Mouse (Mus musculus) kidney, adult 11 months (tissue): ENCODE measurements around the gene Tmsb15b2.
"Not testable (repeated sequence)": the region's sequence is repeated elsewhere in the genome, so short reads cannot be mapped to it uniquely, and the experiment has no call there.

Experiments used
- DNase-seq: peaks from one replicate; pipeline ENCODE4 v3.0.0; 2022

Gene Tmsb15b2

DNA sequence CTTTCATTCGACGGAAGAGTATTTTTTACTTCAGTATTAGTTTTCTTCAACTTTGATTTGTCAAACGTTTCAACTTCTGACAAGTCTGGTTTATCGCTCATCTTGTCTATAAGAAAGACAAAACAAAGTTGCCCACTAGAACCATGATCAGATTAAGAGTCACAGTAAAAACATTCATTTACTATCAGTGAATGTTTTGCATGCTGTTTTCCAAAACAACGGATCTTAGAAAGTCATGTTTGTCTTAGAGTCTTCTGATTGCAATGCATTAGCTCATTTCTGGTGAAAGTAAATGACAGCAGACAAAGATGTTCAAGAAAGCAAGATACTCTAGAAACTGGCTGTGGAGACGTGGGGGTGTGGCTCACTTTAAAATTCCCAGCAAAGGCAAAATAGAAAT is at the start of gene Tmsb15b2:
TSS of gene Tmsb15b2 (minus strand) at position 101 of the 400 bp plus-strand sequence.
- DNase-seq, result not testable (repeated sequence)

DNA sequence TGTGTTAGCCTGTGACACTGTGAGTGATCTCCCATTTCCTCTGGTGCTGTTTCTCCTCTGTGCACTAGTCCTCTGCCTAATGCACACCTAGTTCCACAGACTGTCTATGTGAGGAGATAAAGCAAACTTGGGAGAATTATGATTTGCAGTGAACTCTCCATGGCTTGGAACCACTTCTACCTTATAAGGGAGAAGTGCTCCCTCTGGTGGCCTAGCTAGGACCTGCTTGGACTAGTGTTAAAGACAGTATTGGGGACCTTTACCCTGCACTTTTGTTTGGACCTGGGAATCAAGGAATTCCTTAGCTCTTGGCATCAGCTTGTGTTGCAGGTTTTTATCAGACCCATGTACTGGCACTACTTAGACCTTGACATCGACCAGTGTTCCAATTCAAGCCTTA is 44.0 kb upstream of the Tmsb15b2 start:
- DNase-seq, result peak; percentile 38

DNA sequence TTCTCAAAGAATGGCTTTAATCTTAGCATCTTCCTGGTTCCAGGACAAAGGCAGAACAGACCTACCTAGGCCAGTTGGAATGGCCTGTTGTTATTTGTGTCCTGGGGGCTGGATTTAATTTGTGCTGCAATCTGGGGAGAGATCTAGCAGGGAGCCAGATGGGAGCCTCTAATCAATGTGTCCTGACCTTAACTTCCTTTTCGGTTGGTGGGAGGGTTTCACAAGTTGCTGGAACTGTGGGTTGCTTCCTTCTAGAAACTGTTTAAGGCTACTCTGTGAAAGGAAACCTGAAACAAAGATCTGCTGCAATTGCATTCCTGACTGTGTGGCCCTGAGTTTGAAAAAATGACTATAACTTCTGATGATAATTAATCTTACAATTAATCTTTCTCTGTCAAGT is 42.4 kb upstream of the Tmsb15b2 start:
- no peak for DNase-seq

DNA sequence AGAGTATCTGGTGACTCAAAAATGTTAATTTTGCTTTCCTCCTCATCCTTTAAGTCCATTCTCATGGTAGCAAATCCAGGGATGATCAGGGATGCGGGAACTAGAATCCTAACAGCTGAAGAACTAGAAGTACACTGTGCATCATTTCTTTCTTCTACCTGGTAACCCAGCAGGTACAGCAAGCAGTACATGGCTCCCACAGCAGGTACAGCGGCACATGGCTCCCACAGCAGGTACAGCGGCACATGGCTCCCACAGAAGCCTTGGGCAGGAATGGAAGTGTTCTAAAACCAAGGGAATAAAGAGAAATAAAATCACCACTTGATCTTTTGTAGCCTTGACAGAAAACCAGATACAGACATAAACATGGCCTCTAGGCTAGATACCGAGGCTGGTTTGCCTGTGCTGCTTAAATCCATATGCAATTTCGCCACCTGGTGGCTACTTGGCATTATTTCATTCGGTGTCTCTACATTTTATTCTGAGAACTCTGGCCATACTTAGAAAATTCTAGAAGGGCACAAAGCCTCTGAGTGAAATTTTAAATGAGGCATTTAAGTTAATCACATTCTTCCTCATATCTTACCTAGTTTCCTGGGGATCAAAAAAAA is 39.9 kb upstream of the Tmsb15b2 start:
- peak; percentile 19 for DNase-seq

DNA sequence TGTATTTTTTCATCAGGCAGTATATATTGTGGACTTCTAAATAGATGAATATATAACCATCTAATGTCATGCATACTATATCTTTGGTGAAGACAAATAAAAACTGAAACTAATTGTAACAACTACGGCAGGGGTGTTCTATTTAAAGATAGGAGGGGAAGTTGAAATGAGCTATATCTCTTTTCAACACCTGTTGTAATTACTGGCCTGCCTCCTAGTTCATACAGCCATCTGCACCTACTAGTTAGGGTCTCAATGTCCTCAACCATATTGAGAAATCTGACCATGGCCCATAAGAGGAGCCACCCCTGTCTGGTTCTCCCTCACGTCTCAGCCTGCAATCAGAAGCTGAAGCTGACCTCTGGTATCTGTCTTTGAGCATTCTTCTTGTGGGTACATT is 21.0 kb upstream of the Tmsb15b2 start:
- no peak for DNase-seq

DNA sequence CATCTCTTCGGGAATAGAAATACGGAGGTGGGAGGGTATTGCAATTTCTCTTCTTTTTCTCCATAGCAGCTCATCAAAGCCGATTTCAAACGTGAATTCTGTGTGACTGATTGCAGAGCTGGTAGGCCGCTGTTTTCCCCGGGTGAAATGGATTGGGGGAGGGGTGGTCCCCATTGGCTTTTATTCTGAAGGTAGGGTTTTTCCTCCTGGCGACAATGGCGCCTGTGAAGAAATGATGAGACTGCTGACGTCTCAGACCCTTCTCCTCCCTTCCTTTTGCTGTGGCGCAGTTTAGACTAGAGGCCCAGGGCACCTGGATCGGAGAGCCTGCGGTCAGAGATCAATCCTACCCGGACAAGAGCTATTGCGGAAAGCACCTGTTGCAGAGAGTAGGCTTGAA is 18.3 kb upstream of the Tmsb15b2 start:
- no peak for DNase-seq

DNA sequence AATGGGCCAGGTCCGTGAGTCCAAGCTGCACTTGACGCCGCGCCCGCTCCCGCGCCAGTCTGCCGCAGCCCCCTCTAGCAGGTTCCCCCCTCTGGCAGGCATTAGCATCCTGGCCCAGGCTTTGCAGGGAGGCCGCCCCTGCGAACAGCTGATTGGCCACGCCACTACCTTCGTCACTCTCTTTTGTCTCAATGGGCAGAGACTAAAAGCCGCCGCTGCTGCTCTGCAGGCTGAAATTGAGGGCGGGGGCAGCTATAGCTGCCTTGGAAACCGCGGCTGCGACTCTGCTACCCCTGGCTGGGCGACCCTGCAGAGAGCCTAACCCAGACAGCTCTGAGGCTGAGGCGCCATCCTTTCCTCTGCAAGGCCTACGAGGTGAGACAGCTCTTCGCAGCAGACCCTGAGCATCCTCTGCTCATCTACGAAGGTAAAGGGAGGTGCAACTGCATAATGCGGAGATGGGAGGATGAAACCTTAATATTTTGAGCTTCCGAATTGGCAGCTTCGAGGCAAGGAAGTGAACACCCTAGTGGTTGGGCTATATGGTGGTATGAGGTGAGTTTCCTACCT is 17.8 kb upstream of the Tmsb15b2 start, which contains the start of gene Zcchc18:
TSS of gene Zcchc18 (plus strand) at position 178 of the 570 bp plus-strand sequence.
- DNase-seq, result no peak

DNA sequence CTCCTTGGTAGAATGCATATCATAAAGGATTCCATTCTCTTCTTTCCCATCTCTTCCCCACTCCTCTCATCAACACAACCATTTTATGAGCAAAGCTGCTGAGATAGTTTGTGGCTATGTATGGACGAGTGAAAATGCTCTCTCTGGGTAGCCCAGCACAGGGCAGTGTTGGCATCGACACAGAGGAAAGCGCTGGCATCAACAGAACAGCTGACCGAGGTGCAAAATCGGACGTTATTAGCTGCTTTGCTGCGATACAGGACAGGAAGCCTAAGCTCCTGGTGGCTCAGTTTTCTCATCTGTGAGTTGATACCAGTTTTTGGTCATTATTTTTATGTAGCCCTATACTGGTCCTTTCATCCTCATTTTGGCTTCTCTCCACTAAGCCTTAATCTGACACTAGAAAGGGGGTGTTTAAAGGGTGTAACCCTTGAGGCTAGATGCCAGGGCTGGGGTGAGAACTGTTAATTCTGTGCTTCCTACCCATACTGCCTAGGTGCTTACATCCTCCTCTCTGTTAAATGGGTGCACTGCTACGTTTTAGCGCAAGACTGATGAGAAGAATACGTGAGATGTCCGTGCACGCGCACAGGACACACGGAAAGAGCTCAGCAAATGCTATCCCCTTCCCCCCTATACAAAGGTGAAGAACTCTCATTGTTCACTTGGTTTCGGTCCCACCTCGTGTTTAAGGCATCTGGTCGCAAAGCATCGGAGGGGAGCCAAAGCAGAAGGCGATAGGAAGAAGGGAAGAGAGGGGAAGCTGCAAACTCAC is 17.1 kb upstream of the Tmsb15b2 start:
- DNase-seq, result no peak

DNA sequence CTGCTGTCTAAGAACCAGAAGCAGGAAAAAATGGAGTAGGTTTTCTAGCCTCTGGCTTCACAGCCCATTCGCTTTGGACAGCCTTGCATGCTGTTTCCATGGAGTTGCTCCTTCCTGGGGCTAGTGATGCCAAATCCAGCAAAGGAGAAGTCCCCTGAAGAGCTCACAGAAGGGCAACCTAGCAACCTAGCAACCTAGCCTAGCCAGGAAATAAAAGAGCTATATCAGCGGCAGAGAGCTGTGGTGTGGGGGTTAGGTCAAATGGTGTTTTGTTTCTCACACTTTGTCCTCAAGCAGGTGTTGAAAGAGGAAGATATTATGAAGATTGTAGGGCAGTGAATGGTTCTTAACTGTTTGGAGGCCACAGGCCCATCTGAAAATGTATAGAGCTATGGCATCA is 16.0 kb upstream of the Tmsb15b2 start:
- DNase-seq, result no peak

DNA sequence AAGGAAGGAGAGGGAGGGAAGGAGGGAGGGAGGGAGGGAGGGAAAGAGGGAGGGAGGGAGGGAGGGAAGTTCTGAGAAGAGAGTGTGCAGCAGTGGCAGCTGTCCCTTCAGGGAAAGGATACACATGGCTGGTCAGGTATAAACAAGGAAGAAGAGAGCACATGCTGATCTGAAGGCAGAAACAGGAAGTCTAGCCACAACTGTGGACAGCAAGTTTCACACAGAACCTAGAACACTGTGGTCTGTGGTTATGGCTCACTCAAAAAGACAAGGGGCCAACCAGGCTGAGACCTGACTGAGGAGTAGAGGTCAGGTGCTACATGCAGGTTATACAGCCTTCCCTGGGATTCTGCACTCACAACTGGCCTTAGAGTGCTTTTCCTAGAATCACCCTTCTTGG is 10.7 kb upstream of the Tmsb15b2 start:
- DNase-seq, result no peak

DNA sequence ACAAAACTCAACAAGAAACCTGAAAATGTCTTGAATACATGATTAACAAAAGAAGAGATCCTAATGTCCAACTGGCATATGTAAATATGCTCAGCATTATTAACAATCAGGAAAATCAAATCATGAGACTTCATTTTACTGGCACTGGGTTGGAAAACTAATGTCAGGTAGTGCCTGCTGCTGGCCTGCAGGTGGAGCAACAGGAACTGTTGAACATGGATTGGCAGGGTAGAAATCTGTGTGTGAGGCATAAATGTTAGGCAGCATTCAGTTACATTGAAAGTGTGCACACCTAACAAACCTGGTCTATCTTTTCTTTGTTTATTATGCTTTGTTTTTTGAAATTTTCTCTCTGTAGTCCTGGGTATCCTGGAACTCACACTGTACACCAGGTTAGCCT is 3.3 kb upstream of the Tmsb15b2 start:
- DNase-seq, result no peak

DNA sequence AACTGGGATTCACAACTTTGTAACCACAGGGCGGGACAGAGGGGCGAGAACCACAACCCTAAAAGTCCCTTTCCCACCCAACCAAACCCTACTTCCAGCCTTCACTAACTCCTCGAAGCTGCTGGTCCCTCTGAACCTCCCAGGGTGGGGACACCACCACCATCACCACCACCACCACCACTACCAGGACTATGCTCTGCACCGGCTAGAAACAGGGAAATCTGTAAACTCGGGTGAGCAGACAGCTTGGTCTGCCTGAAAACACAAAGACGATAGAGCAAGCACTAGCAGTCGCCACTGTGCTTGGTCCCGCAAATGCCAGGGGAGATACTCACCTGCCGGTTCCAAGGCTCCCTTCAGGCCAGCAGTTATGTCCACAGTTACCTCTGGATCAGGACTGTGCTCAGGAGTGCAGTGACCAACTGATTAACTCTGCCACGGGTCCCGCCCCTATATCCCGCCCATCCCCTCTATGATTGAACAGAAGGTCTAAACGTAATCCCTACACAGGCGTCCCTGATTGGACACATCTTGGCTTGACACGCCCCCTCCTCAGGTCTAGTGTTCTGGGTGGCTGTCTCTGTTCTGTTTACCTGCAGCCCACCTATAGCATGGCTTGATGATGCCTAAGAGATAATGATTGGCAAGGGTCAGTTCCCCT is 1.3 kb upstream of the Tmsb15b2 start, which contains the start of the genes Tmsb15l and Tmsb15b1:
TSS of gene Tmsb15l (minus strand) at position 446 of the 661 bp plus-strand sequence.
TSS of gene Tmsb15b1 (minus strand) at position 451 of the 661 bp plus-strand sequence.
- peak; percentile 67 for DNase-seq

DNA sequence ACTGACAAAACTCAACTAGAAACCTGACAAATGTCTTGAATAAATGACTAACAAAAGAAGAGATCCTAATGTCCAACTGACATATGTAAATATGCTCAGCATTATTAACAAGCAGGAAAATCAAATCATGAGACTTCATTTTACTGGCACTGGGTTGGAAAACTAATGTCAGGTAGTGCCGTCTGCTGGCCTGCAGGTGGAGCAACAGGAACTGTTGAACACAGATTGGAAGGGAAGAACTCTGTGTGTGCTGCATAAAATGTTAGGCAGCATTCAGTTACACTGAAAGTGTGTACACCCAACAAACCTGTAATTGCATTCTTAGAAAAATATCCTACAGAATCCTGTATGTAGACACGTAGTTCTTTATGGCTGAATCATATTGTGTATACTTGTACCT is 15.6 kb downstream of the Tmsb15b2 start:
- no peak for DNase-seq

DNA sequence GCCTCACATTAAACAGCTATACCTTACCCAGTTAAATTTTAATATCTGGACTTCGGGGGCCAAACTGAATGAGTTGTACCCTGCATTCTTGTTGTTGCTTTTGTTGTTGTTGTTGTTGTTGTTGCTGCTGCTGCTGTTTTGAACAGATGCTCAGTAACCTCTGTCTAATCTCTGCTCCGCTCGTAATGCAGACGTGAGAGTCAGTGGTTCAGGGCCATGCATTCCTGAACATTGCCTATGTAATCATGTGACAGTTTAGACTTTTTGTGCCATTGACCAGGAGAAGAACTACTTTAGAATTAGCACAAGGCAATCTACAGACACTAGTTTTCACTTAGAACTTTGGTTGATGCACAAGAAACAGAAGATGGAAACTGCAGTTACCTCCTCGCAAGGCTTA is 17.0 kb downstream of the Tmsb15b2 start:
- not testable (repeated sequence) for DNase-seq

DNA sequence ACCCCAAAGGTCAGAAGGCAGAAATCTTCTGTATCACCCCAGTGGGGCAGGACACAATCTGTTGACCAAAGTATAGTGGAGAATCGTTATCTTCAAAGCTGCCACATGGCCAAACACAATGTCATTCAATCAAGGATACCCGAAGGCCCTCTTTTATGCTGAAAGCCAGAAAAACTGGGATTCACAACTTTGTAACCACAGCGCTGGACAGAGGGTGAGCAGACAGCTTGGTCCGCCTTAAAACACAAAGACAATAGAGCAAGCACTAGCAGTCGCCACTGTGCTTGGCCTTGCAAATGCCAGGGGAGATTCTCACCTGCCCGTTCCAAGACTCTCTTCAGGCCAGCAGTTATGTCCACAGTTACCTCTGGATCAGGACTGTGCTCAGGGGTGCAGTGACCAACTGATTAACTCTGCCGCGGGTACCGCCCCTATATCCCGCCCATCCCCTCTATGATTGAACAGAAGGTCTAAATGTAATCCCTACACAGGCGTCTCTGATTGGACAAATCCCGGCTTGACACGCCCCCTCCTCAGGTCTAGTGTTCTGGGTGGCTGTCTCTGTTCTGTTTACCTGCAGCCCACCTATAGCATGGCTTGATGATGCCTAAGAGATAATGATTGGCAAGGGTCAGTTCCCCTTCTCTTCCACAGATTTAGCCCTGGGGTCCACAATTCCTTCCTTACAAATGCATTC is 17.6 kb downstream of the Tmsb15b2 start:
- DNase-seq, result peak; percentile 76

DNA sequence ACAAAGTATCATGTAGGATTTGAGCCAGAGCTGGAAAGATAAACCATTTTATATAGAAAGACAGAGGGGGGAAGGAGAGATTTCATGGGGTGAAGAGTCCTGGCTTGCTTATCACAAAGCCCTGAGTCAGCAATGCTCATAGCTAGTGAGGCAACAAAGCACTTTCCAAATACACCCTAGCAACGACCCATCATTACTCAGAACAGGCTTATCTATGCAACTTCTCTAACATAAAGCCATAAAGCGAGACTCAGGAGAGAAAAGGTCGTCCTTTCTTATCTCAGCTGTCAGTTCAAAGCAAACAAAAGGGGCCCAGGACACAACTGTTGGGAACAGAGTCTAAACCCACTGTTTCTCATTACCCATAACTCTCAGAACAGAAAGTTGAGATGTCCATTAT is 37.3 kb downstream of the Tmsb15b2 start:
- DNase-seq, result no peak

DNA sequence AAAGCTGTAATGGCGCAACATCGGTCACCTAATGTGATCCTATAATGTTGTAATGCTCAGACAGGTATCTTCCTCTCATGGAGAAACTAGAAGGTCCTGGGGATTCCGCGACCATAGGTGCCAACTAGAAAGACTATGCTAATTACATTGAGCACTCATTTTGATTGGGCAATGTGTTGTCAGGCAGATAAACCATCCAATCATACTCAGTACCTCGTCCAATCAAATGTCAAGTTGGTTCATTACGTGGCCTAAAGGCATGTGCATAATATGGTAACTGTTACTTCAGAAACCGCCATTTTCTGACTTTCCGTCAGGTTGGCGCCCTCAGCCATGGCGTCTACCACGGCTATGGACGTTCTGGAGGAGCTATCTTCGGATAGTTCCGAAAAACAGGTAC is 48.3 kb downstream of the Tmsb15b2 start, which contains the start of gene H2bfm:
TSS of gene H2bfm (plus strand) at position 295 of the 400 bp plus-strand sequence.
- no peak for DNase-seq

DNA sequence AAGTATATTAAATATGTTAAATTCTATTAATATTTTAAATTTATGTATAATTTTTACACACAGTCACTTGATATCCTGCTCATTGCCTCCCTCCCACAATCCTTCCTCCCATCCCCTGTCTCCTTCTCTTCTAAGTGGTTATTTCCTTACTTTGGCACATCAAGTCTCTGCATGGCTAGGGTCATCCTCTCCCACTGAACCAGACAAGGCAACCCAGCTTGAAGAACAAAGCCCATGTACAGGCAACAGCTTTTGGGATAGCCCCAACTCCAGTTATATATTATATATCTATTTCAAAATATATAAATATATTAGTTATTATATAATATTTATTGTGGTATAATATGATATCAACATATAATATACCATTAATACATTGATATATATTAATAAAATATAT is 49.4 kb downstream of the Tmsb15b2 start:
- no peak for DNase-seq
